Mouse (Mus musculus) gastrocnemius, postnatal 4 days (tissue): ENCODE data around the gene Vmn2r51. TPM values are rescaled to one million over a fixed set of nuclear protein-coding genes. Genes with fewer than 3 reads are reported as not detected.
"Not testable (repeated sequence)": the region's sequence is repeated elsewhere in the genome, so short reads cannot be mapped to it uniquely, and the experiment has no call there.

Source experiments
- DNase-seq, 2 experiments: peaks; one replicate each; pipeline ENCODE4 v3.0.0; 2021 to 2022; ENCODE audit warnings: low spot score in 2 of 2, mixed read lengths in 2 of 2
- long read RNA-seq, 2 experiments: library from polyadenylated mRNA; stranded (forward); transcript quantifications; one replicate each; pipeline ENCODE4 v2.0.0; 2021
- total RNA-seq, 2 experiments: library from RNA; stranded (reverse); gene quantifications; 2 replicates each; pipeline ENCODE4 v1.2.3; 2021

The Vmn2r51 gene
- total RNA-seq = not detected
- long read RNA-seq, experiment 1 = 0 reads
- long read RNA-seq, experiment 2 = 0 reads

GRCm38 (mm10) chr7:10105641-10106040 is at the start of gene Vmn2r51:
Gene Vmn2r51, minus strand, starts transcription at chr7:10105741.
- DNase-seq = not testable (repeated sequence)

GRCm38 (mm10) chr7:10053196-10053595 is 52.3 kb downstream of the Vmn2r51 start, which contains the start of gene Vmn2r50:
Gene Vmn2r50, minus strand, starts transcription at chr7:10053296.
- DNase-seq = not testable (repeated sequence)

Other genes with a start within 250 kb of the Vmn2r51 start
- not detected for gene Vmn2r48, start 152.2 kb downstream of the Vmn2r51 start, total RNA-seq
- gene Vmn2r49, start 113.5 kb downstream of the Vmn2r51 start, total RNA-seq = not detected
- not detected for gene Vmn2r50, start 52.4 kb downstream of the Vmn2r51 start, total RNA-seq
- gene Vmn2r52, start 70.8 kb upstream of the Vmn2r51 start, total RNA-seq = not detected
- gene Vmn1r66, start 172.3 kb upstream of the Vmn2r51 start, total RNA-seq = not detected